Comparison of ENCODE assay signal across 11 mouse cellular contexts in genomic region chr14:24825722-24826386, GRCm38 (mm10).
DNase-seq lines count a peak whose midpoint lies in the region; ATAC-seq lines count a peak whose summit lies in the region.
"Had no signal": no experiment of that assay in that cellular context is flagged by ENCODE, and none has a peak within 500 bp of the region (broad histone marks: within the 10 kb centered on the region; RNA-seq: fewer than 3 reads in every experiment).

No protein-coding gene starts in this region.

- peak overlapping the region; percentile 30; the same call in 1 of the 2 replicates for H3K27ac ChIP-seq in heart, embryonic 11.5 days (ENCODE audit: low read depth, low read length)
- peak overlapping the region; percentile 91 for H3K27ac ChIP-seq in forebrain, embryonic 10.5 days
- peak overlapping the region; percentile 87 for H3K27ac ChIP-seq in hindbrain, embryonic 16.5 days (ENCODE audit: low read depth, low read length)
- peak overlapping the region; percentile 94 for H3K27ac ChIP-seq in midbrain, embryonic 16.5 days (ENCODE audit: low read length)

- no peak for ATAC-seq in heart, embryonic 11.5 days (replicated peaks; ENCODE audit: insufficient number of reproducible peaks, low FRiP score, low TSS enrichment)
- ATAC-seq in hindbrain, embryonic 16.5 days = no peak
- ATAC-seq in midbrain, embryonic 16.5 days = no peak
- ATAC-seq in cerebellum, adult (ENCODE audit: insufficient number of reproducible peaks, low FRiP score, low TSS enrichment) = no peak

- intact Hi-C loops in heart, postnatal 36 days (cut with DNase I) = no loop called here
- intact Hi-C loops in left cerebral cortex, postnatal 10 days (cut with DNase I) = no loop called here

- WGBS in heart, embryonic 11.5 days (ENCODE audit: insufficient replicate concordance) = 53% methylated on average over 11 of the region's 11 CpGs
- WGBS in forebrain, embryonic 10.5 days = 37% methylated on average over 11 of the region's 11 CpGs
- WGBS in hindbrain, embryonic 16.5 days = 32% methylated on average over 11 of the region's 11 CpGs
- WGBS in midbrain, embryonic 16.5 days = 39% methylated on average over 11 of the region's 11 CpGs

- no peak overlapping the region for H3K4me2 ChIP-seq in heart, embryonic 11.5 days
- H3K4me2 ChIP-seq in hindbrain, embryonic 16.5 days (ENCODE audit: low read length) = no peak overlapping the region
- H3K4me2 ChIP-seq in midbrain, embryonic 16.5 days (ENCODE audit: low read length) = no peak overlapping the region
- H3K4me2 ChIP-seq: liver, embryonic 13.5 days had no signal

- no peak for DNase-seq in heart, postnatal 36 days
- peak; percentile 41 for DNase-seq in forebrain, embryonic 10.5 days (ENCODE audit: extremely low spot score, low spot score)
- DNase-seq in right cerebral cortex, adult 2 months (ENCODE audit: low spot score in 2 of 2) = no peak
- no peak for DNase-seq in left cerebral cortex, postnatal 10 days (ENCODE audit: extremely low spot score in 1 of 2, low spot score in 2 of 2)
- DNase-seq: heart, postnatal 4 days; kidney, postnatal 10 days; liver, embryonic 13.5 days had no signal

- peaks cover 31% of the 10 kb centered on the region for H3K4me1 ChIP-seq in heart, embryonic 11.5 days (ENCODE audit: control insufficient read depth, insufficient read depth, low read length)
- H3K4me1 ChIP-seq in forebrain, embryonic 10.5 days = peaks cover 76% of the 10 kb centered on the region
- peaks cover 34% of the 10 kb centered on the region for H3K4me1 ChIP-seq in hindbrain, embryonic 16.5 days (ENCODE audit: control insufficient read depth, insufficient read depth, low read depth, low read length)
- H3K4me1 ChIP-seq in midbrain, embryonic 16.5 days (ENCODE audit: control insufficient read depth, insufficient read depth, low read length) = peaks cover 42% of the 10 kb centered on the region
- H3K4me1 ChIP-seq: liver, embryonic 13.5 days had no signal

- no peak overlapping the region for H3K9ac ChIP-seq in heart, embryonic 11.5 days (ENCODE audit: low read depth, low read length)
- H3K9ac ChIP-seq in hindbrain, embryonic 16.5 days (ENCODE audit: low read depth, low read length) = no peak overlapping the region
- H3K9ac ChIP-seq in midbrain, embryonic 16.5 days (ENCODE audit: low read depth, low read length) = no peak overlapping the region
- H3K9ac ChIP-seq: liver, embryonic 13.5 days had no signal

- no peaks in the 10 kb centered on the region for H3K27me3 ChIP-seq in heart, embryonic 11.5 days (ENCODE audit: control insufficient read depth, insufficient read depth, low read length)
- H3K27me3 ChIP-seq in forebrain, embryonic 10.5 days (ENCODE audit: poor library complexity, severe bottlenecking) = no peaks in the 10 kb centered on the region
- H3K27me3 ChIP-seq in hindbrain, embryonic 16.5 days (replicated peaks; ENCODE audit: control insufficient read depth, insufficient read depth, low read length) = no peaks in the 10 kb centered on the region
- no peaks in the 10 kb centered on the region for H3K27me3 ChIP-seq in midbrain, embryonic 16.5 days (ENCODE audit: control insufficient read depth, insufficient read depth, low read depth, low read length)
- H3K27me3 ChIP-seq: liver, embryonic 13.5 days had no signal

- no peaks in the 10 kb centered on the region for H3K36me3 ChIP-seq in heart, embryonic 11.5 days (ENCODE audit: control insufficient read depth, insufficient read depth, low read length)
- no peaks in the 10 kb centered on the region for H3K36me3 ChIP-seq in forebrain, embryonic 10.5 days (replicated peaks)
- H3K36me3 ChIP-seq in hindbrain, embryonic 16.5 days (ENCODE audit: control insufficient read depth, insufficient read depth, low read length) = no peaks in the 10 kb centered on the region
- no peaks in the 10 kb centered on the region for H3K36me3 ChIP-seq in midbrain, embryonic 16.5 days (ENCODE audit: control insufficient read depth, insufficient read depth, low read length)
- H3K36me3 ChIP-seq: liver, embryonic 13.5 days had no signal

- H3K9me3 ChIP-seq in heart, embryonic 11.5 days (replicated peaks; ENCODE audit: control insufficient read depth, low read length) = no peaks in the 10 kb centered on the region
- H3K9me3 ChIP-seq in forebrain, embryonic 10.5 days = no peaks in the 10 kb centered on the region
- no peaks in the 10 kb centered on the region for H3K9me3 ChIP-seq in hindbrain, embryonic 16.5 days (ENCODE audit: control insufficient read depth, low read length)
- no peaks in the 10 kb centered on the region for H3K9me3 ChIP-seq in midbrain, embryonic 16.5 days (replicated peaks; ENCODE audit: control insufficient read depth, low read length, poor library complexity, severe bottlenecking)
- H3K9me3 ChIP-seq: liver, embryonic 13.5 days had no signal

- H3K4me3 ChIP-seq in heart, embryonic 11.5 days (ENCODE audit: low read depth, low read length) = no peak overlapping the region
- peak overlapping the region; percentile 21; the same call in 1 of the 2 replicates for H3K4me3 ChIP-seq in forebrain, embryonic 10.5 days
- no peak overlapping the region for H3K4me3 ChIP-seq in hindbrain, embryonic 16.5 days (ENCODE audit: low read length)
- no peak overlapping the region for H3K4me3 ChIP-seq in midbrain, embryonic 16.5 days (ENCODE audit: low read depth, low read length)
- H3K4me3 ChIP-seq: liver, embryonic 13.5 days had no signal

Comparison
In these comparisons a context has a peak if more than half of its experiments do, and no peak if none do; other contexts are left out.
1. H3K27ac ChIP-seq: peak in every context shown above with its lines; median percentile 94 in midbrain, embryonic 16.5 days; 91 in forebrain, embryonic 10.5 days; 87 in hindbrain, embryonic 16.5 days; 30 in heart, embryonic 11.5 days.